8 mouse cellular contexts compared by ENCODE assay signal in the genomic region with DNA sequence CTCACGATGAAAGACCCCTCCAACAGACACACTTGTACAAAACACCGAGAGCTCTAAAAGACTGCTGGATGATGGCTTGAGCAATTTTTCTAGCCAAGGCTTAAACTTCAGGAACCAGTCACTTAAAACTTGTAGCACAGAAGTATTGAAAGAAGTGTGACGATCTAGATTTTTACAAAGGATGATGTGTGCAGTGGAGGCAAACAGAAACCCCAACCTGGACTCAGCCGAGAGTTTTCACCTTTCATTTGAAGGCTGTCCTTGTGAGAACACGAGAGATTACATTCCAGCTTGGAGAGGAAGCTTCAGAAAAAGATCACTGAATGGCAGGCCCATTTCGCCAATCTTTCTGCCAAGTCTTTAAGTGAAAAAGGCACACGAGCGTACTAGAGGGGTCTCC. TPM values are rescaled to one million over a fixed set of nuclear protein-coding genes. Genes with fewer than 3 reads are reported as not detected.
DNase-seq lines count a peak whose midpoint lies in the region; ATAC-seq and TF ChIP-seq lines count a peak whose summit lies in the region.

No protein-coding gene starts in this region.

- no peak for ATAC-seq in embryonic facial prominence, embryonic 14.5 days (ENCODE audit: low read depth)
- peak; percentile 27; the same call in 1 of the 2 replicates for ATAC-seq in intestine, embryonic 15.5 days
- ATAC-seq in neural tube, embryonic 12.5 days (ENCODE audit: low FRiP score, low read depth): no peak; the same call in 1 of the 2 replicates

- no peaks in the 10 kb centered on the region for H3K9me3 ChIP-seq in embryonic facial prominence, embryonic 14.5 days (ENCODE audit: control insufficient read depth, low read length)
- H3K9me3 ChIP-seq in intestine, embryonic 15.5 days: no peaks in the 10 kb centered on the region
- H3K9me3 ChIP-seq in neural tube, embryonic 12.5 days: no peaks in the 10 kb centered on the region

- intact Hi-C loops in left cerebral cortex, postnatal 4 days (cut with DNase I): no loop called here

- no peak for TF ChIP-seq POLR2A in lung, adult 2 months (IDR thresholded peaks at IDR 0.05; ENCODE audit: borderline replicate concordance, extremely low read depth, low read depth, low read length)

- peak overlapping the region; percentile 86 for H3K27ac ChIP-seq in embryonic facial prominence, embryonic 14.5 days (replicated peaks; ENCODE audit: low read depth, low read length)
- no peak overlapping the region for H3K27ac ChIP-seq in intestine, embryonic 15.5 days
- no peak overlapping the region for H3K27ac ChIP-seq in neural tube, embryonic 12.5 days

- TF ChIP-seq CTCF in lung, adult 2 months (IDR thresholded peaks at IDR 0.05; ENCODE audit: insufficient read depth, low read length): no peak

- H3K4me2 ChIP-seq in embryonic facial prominence, embryonic 14.5 days (ENCODE audit: low read depth, low read length): peak overlapping the region; percentile 79
- peak overlapping the region; percentile 67 for H3K4me2 ChIP-seq in intestine, embryonic 15.5 days (replicated peaks)
- H3K4me2 ChIP-seq in neural tube, embryonic 12.5 days (replicated peaks): peak overlapping the region; percentile 66

- WGBS in lung, adult 2 months: 38% methylated on average over 8 of the region's 8 CpGs
- 43% methylated on average over 8 of the region's 8 CpGs for WGBS in embryonic facial prominence, embryonic 14.5 days
- 36% methylated on average over 8 of the region's 8 CpGs for WGBS in intestine, embryonic 15.5 days
- 52% methylated on average over 8 of the region's 8 CpGs for WGBS in neural tube, embryonic 12.5 days

- peaks cover 3% of the 10 kb centered on the region for H3K36me3 ChIP-seq in embryonic facial prominence, embryonic 14.5 days (ENCODE audit: control insufficient read depth, insufficient read depth, low read length)
- peaks cover under 1% of the 10 kb centered on the region; the same call in 1 of the 2 replicates for H3K36me3 ChIP-seq in intestine, embryonic 15.5 days
- peaks cover 5% of the 10 kb centered on the region for H3K36me3 ChIP-seq in neural tube, embryonic 12.5 days

- peak overlapping the region; percentile 79 for H3K9ac ChIP-seq in embryonic facial prominence, embryonic 14.5 days (ENCODE audit: low read depth, low read length)
- peak overlapping the region; percentile 76 for H3K9ac ChIP-seq in intestine, embryonic 15.5 days
- H3K9ac ChIP-seq in neural tube, embryonic 12.5 days: peak overlapping the region; percentile 53

- peak overlapping the region; percentile 82 for H3K4me3 ChIP-seq in lung, adult 2 months (replicated peaks; ENCODE audit: extremely low read depth, low read depth, low read length)
- H3K4me3 ChIP-seq in embryonic facial prominence, embryonic 14.5 days (ENCODE audit: low read depth, low read length): peak overlapping the region; percentile 79
- H3K4me3 ChIP-seq in intestine, embryonic 15.5 days (replicated peaks): peak overlapping the region; percentile 68
- H3K4me3 ChIP-seq in neural tube, embryonic 12.5 days: peak overlapping the region; percentile 50

- H3K4me1 ChIP-seq in lung, adult 2 months (ENCODE audit: control insufficient read depth, insufficient read depth, low read length): no peaks in the 10 kb centered on the region
- peaks cover 11% of the 10 kb centered on the region; the same call in 1 of the 2 replicates for H3K4me1 ChIP-seq in embryonic facial prominence, embryonic 14.5 days (ENCODE audit: control insufficient read depth, insufficient read depth, low read length)
- H3K4me1 ChIP-seq in intestine, embryonic 15.5 days (replicated peaks): no peaks in the 10 kb centered on the region
- H3K4me1 ChIP-seq in neural tube, embryonic 12.5 days: 0 out of 2 replicates have a peak, but pooled peaks cover 5% of the 10 kb centered on the region

- DNase-seq in lung, adult 2 months: no peak
- DNase-seq in lung, postnatal 10 days: no peak
- no peak for DNase-seq in embryonic facial prominence, embryonic 14.5 days (ENCODE audit: low spot score)
- DNase-seq in Muller cell, postnatal 12 days (ENCODE audit: inconsistent ontology term): no peak
- DNase-seq in layer of hippocampus, adult 9-10 months (ENCODE audit: low spot score): no peak
- no peak for DNase-seq in left cerebral cortex, postnatal 4 days

- no peaks in the 10 kb centered on the region for H3K27me3 ChIP-seq in embryonic facial prominence, embryonic 14.5 days (replicated peaks; ENCODE audit: control insufficient read depth, insufficient read depth, low read length)
- no peaks in the 10 kb centered on the region for H3K27me3 ChIP-seq in intestine, embryonic 15.5 days (replicated peaks)
- no peaks in the 10 kb centered on the region for H3K27me3 ChIP-seq in neural tube, embryonic 12.5 days (replicated peaks)

RNA-seq across cellular contexts. Expression of gene Gtpbp10, which starts 0.5 kb away (rescaled TPM):
- 1.5 and 3.5 TPM in 2 replicates for polyA plus RNA-seq in lung, adult 2 months (2012; rRNA removed)
- 24.6 and 25.4 TPM in 2 replicates for polyA plus RNA-seq in embryonic facial prominence, embryonic 14.5 days (2014; fragmentation: Nextera tagmentation; extraction: Ambion mirVana)
- polyA plus RNA-seq in intestine, embryonic 15.5 days (2015; fragmentation: Nextera tagmentation; extraction: Ambion mirVana): 29.2 and 32.5 TPM in 2 replicates
- polyA plus RNA-seq in neural tube, embryonic 12.5 days (2016; fragmentation: Nextera tagmentation; extraction: Ambion mirVana): 31.3 and 31.8 TPM in 2 replicates
- total RNA-seq in left cerebral cortex, postnatal 4 days (2021): 10 to 100 TPM; 11.4 to 13.3 TPM

RNA-seq across cellular contexts. Expression of gene Gm8773, which starts 13.8 kb away (rescaled TPM):
- 0.08 and 0.11 TPM in 2 replicates for polyA plus RNA-seq in lung, adult 2 months (2012; rRNA removed)
- 1.6 and 2.8 TPM in 2 replicates for polyA plus RNA-seq in embryonic facial prominence, embryonic 14.5 days (2014; fragmentation: Nextera tagmentation; extraction: Ambion mirVana)
- polyA plus RNA-seq in intestine, embryonic 15.5 days (2015; fragmentation: Nextera tagmentation; extraction: Ambion mirVana): 2.0 and 2.2 TPM in 2 replicates
- 6.3 and 7.3 TPM in 2 replicates for polyA plus RNA-seq in neural tube, embryonic 12.5 days (2016; fragmentation: Nextera tagmentation; extraction: Ambion mirVana)
- 1 to 10 TPM; 6.5 to 8.2 TPM for total RNA-seq in left cerebral cortex, postnatal 4 days (2021)

RNA-seq across cellular contexts. Expression of gene Cldn12, which starts 45.0 kb away (rescaled TPM):
- 14.3 and 16.5 TPM in 2 replicates for polyA plus RNA-seq in lung, adult 2 months (2012; rRNA removed)
- 15.6 and 16.1 TPM in 2 replicates for polyA plus RNA-seq in embryonic facial prominence, embryonic 14.5 days (2014; fragmentation: Nextera tagmentation; extraction: Ambion mirVana)
- 23.9 and 24.2 TPM in 2 replicates for polyA plus RNA-seq in intestine, embryonic 15.5 days (2015; fragmentation: Nextera tagmentation; extraction: Ambion mirVana)
- polyA plus RNA-seq in neural tube, embryonic 12.5 days (2016; fragmentation: Nextera tagmentation; extraction: Ambion mirVana): 31.0 and 35.5 TPM in 2 replicates
- 10 to 100 TPM; 21.7 to 23.8 TPM for total RNA-seq in left cerebral cortex, postnatal 4 days (2021)
